Mouse (Mus musculus): ENCODE measurements around the gene Tyrobp. TPM values are rescaled to one million over a fixed set of nuclear protein-coding genes. Genes with fewer than 3 reads are reported as not detected.

Tyrobp gene
- total RNA-seq, 2 experiments from 2014 or later: 270 to 703 TPM

- no peak for ATAC-seq (replicated peaks; ENCODE audit: poor library complexity, severe bottlenecking)
These were observed 9.0 kb downstream of the Tyrobp start for GRCm38 (mm10) chr7:30422560-30422959.

DNA sequence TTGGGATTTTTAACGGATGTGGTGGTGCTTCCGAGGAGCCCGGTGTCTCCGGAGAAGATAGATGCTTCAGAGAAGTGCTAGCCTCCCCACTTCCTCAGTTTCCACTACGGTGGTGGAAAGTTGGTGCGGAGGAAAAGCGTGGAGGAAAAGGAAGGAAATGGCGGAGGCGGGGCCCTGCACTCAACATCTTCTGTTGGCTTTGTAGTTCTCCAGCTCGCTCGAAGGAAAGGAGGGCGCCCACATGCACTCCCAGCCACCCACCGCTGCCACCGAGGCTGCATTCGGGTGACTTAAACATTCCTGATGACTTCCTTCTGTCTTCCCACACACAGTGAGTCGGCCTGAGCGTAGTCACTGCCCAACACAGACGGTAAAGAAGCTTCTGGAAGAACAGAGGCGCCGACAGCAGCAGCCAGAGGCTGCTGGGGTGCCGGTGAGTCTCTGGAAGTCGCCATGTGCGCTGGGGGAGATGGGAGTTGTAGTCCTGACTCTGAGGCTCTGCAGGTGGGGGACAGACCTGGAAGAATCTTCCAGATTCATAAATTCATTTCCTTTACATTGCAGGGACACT, 9.6 kb downstream of the Tyrobp start:
- peak; percentile 7; the same call in 1 of the 2 replicates for ATAC-seq (replicated peaks; ENCODE audit: poor library complexity, severe bottlenecking)

DNA sequence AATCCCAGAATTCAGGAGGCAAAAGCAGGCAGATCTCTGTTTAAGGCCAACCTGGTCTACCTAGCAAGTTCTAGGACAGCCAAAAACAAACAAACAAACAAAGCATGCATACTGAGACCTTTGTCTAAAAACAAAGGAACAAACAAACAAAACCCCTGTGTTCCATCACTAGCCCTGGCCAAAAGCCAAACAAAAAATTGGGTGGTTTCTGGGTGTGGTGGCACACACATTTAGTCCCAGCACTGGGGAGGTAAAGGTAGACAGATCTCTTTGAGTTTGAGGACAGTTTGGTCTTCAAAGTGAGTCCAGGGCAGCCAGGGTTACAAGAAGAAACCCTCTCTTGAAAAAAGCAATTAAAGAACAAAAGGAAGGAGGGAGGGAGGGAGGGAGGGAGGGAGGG, 15.8 kb downstream of the Tyrobp start:
- ATAC-seq (replicated peaks; ENCODE audit: poor library complexity, severe bottlenecking): no peak

DNA sequence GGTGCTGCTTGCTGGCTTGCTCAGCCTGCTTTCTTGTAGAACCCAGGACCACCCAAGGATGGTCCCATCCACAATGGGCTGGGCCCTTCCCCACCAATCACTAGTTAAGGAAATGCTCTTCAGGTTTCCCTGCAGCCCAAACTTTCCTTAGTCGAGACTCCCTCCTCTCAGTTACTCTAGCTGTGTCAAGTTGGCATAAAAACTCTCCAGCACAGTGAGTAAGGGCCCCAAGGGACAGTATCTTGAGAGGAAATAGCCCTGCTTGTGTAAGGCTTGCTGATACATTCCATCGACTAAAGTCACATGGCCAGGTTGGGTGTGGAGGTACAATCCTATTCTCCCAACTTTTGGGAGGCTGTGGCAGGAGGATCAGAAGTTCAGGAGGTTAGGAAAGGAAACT, 16.6 kb downstream of the Tyrobp start:
- ATAC-seq (replicated peaks; ENCODE audit: poor library complexity, severe bottlenecking): no peak

GRCm38 (mm10) chr7:30431793-30432192, 18.2 kb downstream of the Tyrobp start:
- peak; percentile 61 for ATAC-seq (replicated peaks; ENCODE audit: poor library complexity, severe bottlenecking)

GRCm38 (mm10) chr7:30434238-30434637, 20.7 kb downstream of the Tyrobp start:
- peak; percentile 64 for ATAC-seq (replicated peaks; ENCODE audit: poor library complexity, severe bottlenecking)

GRCm38 (mm10) chr7:30434701-30435100, 21.1 kb downstream of the Tyrobp start:
- no peak for ATAC-seq (replicated peaks; ENCODE audit: poor library complexity, severe bottlenecking)

DNA sequence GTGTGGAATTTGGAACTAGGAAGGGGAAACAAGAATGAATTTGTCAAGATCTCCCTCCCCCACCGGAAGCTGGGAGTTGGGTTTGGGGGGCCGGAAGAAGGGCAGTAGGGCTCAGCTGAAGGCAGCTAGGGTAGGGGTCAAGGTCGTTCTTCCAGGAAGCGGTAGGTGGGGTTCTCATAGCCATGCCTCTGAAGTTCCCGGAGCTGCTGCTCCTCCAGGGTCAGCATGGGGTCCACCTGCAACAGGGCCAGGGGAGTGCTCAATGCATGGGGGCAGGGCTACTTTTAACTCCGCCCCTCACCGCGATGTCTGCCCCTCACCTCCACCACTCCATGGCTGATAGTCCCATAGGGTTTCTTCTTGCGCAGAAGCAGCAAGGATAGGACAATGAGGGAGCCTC, 21.6 kb downstream of the Tyrobp start:
- no peak for ATAC-seq (replicated peaks; ENCODE audit: poor library complexity, severe bottlenecking)

DNA sequence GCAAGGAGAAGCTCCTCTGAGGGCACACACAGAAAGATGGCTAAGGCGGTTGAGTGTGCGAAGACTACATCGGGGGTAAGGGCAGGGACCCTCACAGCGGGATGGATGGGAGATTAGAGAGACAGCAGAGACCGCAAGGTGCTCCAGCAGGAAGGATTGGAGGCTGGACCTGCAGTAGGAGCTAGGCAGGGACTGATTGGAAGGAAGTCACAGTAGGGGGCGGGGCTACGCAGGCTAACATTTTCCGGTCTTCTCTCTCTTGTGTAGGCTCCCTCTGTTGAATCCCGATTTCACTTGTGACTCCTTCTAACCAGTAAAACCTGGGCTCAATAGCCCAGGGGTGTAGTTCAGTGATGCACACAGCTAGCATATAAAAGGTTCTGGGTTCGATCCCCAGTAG, 23.3 kb downstream of the Tyrobp start:
- peak; percentile 44 for ATAC-seq (replicated peaks; ENCODE audit: poor library complexity, severe bottlenecking)

- ATAC-seq (replicated peaks; ENCODE audit: poor library complexity, severe bottlenecking): no peak
These were observed 26.2 kb downstream of the Tyrobp start for GRCm38 (mm10) chr7:30439734-30440133.

DNA sequence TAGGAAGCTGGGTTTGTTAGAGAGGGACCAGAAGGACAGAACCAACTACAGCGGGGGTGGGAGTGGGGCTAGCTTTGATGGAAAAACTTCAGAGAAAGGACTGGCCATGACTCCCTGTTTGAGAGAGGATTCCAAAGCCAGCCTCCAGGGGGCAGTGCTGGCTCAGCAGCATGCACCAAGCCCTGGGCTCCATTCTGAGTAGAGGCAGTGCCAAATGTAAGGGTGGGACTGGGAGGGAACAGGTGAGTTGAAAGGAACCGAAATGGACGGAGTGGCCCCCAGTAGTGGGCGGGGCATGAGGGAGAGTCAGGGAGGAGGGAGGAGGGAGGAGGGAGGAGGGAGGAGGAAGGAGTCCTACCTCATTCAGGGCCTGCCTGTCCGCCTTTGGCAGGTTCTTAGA, 27.1 kb downstream of the Tyrobp start:
- ATAC-seq (replicated peaks; ENCODE audit: poor library complexity, severe bottlenecking): peak; percentile 44

DNA sequence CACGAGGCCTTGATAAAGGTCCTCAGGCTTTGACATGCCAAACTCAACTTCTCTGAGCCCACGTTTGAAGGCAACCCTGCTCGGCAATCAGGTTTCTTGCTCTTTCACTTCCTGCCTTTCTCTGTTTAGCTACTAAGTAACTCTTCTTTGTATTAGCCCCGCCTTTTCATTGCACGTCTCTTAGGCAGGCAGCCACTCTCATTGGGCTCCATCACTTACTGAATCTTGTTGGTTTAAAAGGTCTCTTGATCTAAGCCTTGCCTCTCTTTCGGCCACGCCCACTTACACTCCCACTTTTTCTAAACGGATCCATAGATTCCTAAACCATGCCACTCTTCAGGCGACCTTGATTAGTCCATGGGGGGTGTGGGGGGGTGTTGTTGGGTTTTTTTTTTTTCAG, 30.1 kb downstream of the Tyrobp start:
- ATAC-seq (replicated peaks; ENCODE audit: poor library complexity, severe bottlenecking): no peak

DNA sequence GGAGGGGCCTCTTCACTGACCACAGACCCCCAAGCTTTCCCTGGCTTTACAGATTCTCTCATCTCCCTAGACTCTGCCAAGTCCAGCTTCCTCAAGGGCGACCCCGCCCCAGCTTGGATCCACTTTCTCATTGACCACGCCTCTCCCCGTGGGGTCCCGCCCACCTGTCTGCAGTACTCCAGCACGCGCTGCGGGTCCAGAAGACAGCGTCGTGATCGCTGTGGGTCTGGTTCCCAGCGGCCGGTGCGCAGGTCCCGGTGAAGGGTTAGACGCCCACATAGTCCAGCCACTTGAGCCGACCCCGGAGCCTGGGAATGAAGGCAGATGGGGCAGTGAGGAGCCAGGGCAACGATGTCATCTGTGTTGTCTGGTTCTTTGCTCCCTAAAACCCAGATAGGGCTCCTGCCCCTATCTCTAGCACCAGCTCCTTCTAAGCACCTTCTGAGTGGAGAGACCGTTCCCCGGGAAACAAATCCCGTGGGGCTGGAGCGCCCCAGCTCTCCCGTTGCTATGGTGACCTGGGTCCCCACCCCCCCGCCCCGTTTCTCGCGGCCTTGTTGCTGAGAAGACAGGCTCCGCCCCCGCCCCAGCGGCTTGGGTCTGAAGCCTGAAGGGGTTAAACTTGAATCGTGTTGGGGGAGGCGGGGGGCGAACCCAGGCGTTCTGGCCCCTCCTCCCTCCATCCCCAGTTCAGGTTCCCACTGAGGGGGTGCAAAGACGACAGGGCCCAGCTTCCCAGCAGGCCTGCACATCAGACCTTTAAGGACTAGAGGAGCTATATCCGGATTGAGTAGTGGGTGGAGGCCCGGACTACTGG, 30.8 kb downstream of the Tyrobp start:
- ATAC-seq (replicated peaks; ENCODE audit: poor library complexity, severe bottlenecking): peak; percentile 41; the same call in 1 of the 2 replicates

- peak; percentile 43 for ATAC-seq (replicated peaks; ENCODE audit: poor library complexity, severe bottlenecking)
These were observed 31.6 kb downstream of the Tyrobp start, which contains the start of gene Aplp1 for GRCm38 (mm10) chr7:30444971-30445751. Gene Aplp1 (minus strand): TSS chr7:30445535.

DNA sequence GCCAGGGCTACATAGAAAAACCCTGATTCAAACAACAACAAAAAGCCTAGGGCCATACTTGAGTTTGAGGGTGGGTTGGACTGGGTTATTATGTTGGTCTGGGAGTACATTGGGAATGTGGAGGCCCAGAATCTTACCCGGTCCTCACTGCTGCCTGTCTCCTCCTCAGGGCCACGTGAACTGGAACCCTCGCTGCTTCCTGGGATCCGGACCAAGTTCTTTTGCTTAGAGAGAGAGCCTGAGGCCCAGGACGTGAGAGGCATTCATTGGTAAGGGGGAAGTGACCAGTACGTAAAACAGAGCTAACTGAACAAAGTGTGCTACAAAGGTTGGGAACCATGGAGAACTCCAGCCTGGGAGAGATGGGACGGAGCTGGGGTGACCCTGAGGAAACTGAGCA, 36.7 kb downstream of the Tyrobp start:
- no peak for ATAC-seq (replicated peaks; ENCODE audit: poor library complexity, severe bottlenecking)

DNA sequence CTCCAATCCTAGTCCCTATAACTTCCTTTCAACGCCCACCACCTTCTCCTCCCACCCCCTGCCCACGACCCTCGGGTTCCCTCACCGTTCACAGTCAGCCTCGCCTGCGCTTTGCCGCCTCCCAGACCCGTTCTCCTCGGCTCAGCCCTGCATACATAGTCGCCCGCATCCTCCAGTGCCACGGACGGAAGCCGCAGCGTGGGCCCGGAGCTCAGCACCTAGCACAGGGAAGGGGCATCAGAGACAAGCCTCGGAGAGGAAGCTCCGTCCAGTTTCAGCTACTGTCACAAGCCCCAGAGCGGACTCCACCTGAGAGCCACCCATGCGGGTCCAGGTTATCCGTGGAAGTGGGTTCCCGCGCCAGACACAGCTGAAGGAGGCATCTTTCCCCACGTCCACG, 39.8 kb downstream of the Tyrobp start:
- no peak for ATAC-seq (replicated peaks; ENCODE audit: poor library complexity, severe bottlenecking)

DNA sequence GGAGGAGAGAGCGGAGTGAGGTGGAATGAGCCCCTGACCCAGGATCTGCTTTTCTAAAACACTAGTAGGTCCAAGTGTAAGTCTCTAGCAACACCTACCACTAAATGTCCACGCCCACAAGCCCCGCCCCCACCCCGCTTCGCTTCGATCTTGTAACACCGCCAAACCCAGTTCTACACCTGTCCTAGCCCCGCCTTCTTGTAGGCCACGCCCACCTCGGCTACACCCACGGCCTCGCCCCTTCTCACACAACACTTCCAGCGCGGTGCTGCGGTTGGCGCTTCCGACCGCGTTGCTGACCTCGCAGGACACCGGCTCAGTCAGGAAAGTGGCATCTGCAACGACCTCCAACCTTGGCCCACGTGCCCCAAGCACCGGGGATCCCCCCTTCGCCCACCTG, 40.2 kb downstream of the Tyrobp start:
- ATAC-seq (replicated peaks; ENCODE audit: poor library complexity, severe bottlenecking): peak; percentile 78

DNA sequence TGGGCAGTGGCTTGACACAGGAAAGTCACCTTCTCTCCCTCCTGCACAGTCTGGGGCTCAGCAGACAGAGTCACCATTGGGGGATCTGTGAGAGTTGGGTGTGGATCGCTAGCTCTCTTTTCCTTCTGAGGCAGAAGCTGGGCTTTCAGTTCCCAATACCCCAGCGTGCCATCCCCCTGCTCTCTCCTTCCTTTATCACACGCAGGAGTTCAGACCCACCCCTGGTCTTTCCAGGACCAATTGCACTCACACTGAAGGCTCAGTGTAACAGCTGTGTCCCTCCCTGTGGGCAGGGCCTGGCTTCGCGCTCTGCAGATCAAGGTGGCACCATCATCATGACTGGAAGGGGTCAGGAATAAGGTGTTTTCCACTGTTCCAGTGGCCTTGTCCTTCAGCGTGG, 40.7 kb downstream of the Tyrobp start:
- ATAC-seq (replicated peaks; ENCODE audit: poor library complexity, severe bottlenecking): peak; percentile 64

GRCm38 (mm10) chr7:30456487-30456886, 42.9 kb downstream of the Tyrobp start:
- no peak for ATAC-seq (replicated peaks; ENCODE audit: poor library complexity, severe bottlenecking)

DNA sequence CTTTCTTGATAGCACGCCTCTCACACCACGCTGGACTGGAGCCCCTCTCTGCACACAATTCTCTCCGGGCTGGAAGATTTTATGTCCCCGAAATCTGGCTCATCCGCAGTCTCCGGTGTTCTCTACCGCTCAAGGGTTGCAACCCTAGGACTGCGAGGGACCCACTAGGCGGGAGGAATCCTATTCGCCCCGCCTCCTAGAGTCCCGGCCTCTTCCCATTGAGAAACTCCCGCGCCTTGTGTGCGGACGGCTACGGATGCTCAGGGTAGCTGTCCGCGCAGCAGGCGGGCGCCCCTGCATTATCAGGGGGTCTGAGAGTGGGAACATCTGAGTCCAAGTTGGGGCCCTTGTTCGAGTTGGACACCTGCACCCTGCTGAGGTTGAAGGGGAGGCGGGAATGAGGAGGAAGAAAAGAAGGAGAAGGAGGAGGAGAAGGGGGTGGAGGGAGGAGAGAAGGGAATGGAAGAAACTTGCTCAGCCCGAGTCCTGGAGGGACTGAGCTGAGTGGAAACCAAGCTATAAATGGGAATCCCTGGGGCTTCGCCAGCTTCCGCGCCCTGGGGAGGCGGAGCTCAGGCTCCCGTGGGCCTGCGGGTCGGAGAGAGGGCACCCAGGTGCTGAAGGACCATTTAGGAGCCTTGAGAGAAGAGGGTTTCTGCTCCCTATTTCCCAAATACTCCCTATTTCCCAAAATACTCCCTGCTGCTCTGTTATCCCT, 43.5 kb downstream of the Tyrobp start:
- ATAC-seq (replicated peaks; ENCODE audit: poor library complexity, severe bottlenecking): no peak

Data from granulocyte monocyte progenitor cell, adult 5-6 weeks (primary cell).